Mouse (Mus musculus) lung, postnatal 10 days (tissue): Measurements from ENCODE around the gene Tagln3.

Experiments
- DNase-seq: peaks from one replicate; pipeline ENCODE4 v3.0.0; 2021

Gene Tagln3

DNA sequence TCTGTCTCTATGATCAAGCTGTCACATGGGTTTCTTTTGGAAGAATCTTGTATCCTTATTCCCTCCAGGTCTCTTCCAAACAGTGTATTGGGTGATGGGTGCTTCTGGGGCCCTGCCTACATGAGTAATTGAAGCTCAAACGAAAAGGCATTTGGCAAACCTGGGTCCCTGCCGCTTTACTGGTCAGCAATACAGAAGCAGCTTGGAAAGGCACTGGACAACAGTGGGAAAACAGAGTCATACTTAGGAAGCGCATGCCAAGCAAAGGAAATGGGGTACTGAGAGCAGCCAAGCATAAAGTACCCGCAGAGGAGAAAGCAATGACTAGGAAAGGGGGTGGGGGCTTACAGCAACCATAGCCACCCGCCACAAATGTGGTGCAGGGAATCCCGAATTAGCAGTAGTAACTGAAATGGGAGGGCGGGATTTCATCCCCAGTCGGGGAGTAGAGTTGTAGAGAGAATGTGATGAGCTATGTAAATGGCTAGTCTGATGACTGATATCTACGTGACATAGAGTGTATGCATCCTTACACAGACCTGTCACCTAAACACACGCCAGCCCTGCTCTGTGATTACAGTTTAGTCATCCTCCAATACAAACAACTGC is 4.3 kb downstream of the Tagln3 start:
- no peak for DNase-seq

DNA sequence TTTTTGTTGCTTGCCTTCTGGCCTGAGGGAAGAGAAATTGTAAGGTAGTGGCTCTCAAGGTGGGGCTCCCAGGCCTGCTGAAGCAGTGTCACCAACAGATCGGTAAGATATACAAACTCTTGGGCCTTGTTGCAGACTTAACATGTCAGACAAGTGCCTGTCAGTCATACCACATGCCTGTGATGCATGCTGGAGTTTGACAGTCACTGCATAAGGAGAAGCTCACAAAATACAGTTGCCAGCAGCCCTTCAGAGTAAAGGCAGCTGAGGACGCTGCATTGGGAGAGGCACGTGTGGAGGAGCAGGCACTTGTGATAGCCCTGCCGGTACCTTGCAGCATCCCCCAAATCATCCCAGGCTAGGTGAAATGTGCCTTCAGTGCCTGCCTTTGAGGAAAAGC is 6.1 kb downstream of the Tagln3 start:
- no peak for DNase-seq

- DNase-seq, result no peak
Measured at GRCm38 (mm10) chr16:45714489-45715150, 9.8 kb downstream of the Tagln3 start.

DNA sequence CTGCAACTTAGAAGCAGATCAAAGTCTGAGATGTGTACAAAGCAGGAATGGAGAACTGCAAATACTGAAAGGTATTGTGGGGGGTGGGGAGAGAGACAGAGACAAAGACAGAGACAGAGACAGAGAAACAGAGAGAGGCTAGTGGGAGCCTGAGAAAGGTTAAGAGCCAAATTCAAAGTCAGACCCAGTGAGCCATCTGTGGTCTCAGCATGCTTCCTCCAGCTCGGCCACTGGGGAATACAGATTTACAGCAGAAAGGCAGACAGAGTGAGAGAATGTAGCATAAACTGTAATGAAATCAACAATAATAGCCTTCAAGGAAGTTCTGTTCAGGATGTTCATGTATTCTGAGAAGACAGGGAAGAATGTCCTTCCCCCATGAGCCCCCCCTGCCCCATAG is 10.5 kb downstream of the Tagln3 start:
- no peak for DNase-seq

DNA sequence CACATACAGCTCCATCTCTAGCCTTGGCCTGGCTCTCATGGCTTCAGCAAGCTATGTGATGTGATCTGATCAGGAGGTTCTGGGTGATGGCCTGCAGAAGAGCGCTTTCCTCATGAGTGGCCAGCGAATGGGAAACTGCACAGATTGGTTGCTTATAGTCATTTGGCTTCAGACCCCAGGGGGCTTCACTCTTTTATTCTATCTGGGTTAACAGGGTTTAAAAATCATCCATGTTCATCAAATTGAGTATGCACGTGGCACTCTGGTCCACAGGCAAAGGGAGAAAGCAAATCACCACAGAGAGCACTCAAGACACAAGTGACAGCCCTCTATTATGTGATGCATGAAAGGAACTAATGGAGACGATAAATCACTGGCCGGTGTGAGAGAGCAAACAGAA is 11.1 kb downstream of the Tagln3 start:
- no peak for DNase-seq

DNA sequence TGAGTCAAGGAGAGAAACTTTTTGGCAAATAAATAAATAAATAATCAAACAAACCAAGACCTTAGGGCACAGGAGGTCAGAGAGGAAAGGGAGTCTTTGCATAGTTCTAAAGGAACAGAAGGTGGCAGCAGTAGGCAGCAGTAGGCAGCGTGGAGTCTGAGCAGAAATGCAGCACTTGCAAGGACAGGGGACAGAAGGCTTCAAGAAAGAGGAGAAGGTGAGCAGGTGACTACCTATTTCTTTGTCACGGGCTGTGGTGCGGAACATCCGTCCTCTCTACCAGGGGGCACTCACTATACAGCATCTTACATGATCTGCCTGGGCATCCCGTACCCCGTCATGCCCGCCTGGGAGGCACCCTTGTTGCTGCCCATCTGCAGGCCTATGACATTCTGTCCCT is 13.1 kb downstream of the Tagln3 start:
- no peak for DNase-seq

- no peak for DNase-seq
Measured at GRCm38 (mm10) chr16:45699301-45699700, 25.1 kb downstream of the Tagln3 start.

DNA sequence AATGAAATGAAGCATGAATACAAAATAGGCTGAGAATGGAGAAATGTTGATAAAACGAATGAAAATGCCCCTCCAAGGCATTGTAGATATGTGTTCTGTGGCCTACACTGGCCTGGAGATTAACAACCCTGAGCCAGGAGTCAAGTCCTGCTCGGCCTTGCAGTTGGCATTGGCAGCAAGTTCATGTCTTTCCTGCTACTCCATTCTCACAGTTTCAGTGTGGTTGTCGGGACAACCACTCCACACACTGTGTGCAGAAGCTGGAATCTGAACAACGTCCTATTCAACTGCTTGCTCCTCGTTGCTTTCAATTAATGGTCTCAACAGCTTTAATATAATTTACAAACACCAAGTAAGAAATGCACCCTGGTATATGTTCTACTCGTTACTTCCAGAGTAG is 26.4 kb downstream of the Tagln3 start:
- no peak for DNase-seq

DNA sequence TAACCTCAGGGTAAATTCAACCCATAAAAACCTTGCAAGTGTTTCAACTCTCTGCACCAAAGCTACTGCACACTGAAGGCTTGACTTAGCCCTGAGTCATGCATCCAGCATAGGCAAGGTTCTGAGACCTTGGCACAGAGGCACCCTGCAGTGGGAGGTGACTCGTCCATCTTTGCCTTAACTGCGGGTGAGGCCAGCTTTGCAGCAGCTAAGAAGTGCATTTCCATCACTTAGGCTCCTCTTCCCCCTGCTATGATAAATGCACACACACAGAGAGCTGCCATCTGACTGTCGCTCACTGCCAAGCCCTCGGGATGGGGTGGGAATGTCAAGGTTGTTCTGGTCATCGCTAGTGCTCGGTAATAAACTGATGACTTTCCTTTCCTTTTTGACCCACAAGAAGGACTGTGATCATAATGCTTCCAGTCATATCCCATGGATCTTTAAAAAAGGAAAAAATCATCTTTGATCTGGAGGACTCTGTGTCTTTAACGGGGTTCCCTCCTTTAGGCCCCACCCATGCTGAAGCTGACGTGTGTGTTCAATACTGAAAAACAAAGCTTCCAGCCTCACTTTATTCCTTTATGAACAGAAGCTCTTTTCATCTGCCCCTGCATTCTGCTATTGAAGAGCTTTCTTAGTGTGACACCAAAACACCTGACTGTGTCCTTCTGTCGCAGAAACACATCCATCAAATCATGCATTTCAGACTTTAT is 28.8 kb downstream of the Tagln3 start:
- DNase-seq, result no peak

- DNase-seq, result no peak
Measured at GRCm38 (mm10) chr16:45693558-45693957, 30.9 kb downstream of the Tagln3 start, which contains the start of gene Tmprss7. Gene Tmprss7 (minus strand): TSS chr16:45693658.

DNA sequence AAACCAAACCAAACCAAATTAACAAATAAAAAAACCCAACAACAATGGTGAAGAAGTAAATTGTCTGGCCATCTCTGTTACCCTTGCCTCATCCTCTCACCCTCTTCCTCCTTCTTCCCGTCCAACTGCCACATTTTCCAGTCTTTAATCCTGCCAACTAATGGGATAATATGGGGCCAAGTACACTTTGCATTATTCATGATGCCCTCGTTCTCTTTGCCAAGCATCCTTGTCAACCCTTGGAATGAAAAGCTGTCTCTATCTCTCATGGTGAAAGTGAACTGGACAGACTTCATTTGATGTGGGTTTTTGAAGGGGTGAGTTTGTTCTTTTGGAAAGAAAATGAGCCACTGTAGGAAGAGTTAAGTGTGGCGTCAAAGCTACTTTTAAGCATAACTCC is 31.6 kb downstream of the Tagln3 start:
- DNase-seq, result no peak

- peak; percentile 18 for DNase-seq
Measured at GRCm38 (mm10) chr16:45690178-45690577, 34.2 kb downstream of the Tagln3 start.

GRCm38 (mm10) chr16:45686833-45687232 is 37.6 kb downstream of the Tagln3 start:
- no peak for DNase-seq

DNA sequence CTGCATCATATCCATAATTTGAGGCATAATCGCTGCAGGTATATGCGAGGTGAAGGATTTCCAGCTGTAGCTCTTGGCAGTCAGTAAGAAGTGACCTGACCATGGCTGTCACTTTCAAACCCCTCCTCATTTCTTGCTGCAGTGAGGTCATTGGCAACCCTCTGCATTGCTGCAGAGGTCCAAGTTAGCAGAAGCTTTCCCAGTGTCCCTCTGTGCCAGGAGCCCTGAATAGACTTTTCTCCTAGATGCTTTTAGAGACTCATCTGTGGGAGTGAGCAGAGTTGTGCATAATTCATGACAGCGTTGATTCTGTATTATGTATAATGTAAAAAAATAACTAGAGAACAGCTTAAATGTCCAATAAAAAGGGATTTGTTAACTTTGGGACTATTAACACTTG is 39.1 kb downstream of the Tagln3 start:
- DNase-seq, result no peak

DNA sequence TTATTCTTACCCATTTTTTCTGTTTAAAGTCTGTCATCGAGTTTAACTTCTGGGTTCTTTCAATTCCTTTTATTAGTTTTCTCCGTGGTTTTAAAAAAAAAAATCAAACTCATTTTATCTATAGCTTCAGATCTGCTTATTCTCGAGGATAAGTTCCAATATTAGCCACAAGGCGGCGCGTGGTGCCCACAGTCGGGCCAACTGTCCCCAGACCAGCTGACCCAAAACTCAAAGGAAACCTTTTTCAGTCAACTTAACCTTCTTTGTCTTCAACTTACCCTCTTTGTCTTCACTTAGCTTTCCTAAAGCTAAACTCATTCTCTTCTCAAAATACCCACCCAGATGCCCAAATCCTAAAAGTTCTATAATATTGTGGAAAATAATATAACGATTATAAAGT is 39.6 kb downstream of the Tagln3 start:
- peak; percentile 82 for DNase-seq

DNA sequence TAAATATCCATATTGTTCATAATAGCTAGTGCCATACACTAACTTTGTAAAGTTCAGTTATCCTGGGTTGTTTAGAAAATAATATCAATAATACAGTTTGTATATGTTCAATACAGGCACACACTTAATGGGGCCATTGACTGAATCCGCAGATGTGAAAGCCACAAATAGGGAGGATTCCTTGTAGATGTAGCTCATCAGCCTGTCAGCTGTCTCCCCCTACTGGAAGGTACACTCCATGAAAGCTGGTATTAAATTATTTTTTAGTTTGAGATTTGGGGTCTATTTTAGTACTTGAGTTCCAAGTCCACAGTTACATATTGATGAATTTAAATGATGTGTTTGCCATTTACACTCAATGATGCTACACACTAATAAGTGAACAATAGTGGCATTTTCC is 47.9 kb downstream of the Tagln3 start:
- DNase-seq, result peak; percentile 34

DNA sequence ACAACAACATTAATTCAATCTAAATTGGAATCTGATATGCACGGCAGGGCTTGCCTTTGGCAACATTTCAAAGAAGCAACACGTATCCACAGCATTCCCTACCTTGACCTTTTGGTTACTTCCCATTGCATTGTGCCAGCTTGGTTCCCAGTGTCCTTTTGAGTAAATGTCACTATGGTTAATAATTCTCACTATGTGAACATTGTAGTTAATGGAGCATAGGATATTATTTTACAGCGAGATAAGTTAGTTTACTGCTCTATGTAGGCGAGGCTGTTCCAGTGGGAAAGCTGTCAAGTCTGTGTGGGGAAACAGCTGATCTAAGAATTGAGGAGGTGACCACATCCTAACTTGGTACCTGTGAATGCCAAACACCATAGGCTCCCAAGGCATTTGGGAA is 54.4 kb downstream of the Tagln3 start:
- DNase-seq, result no peak

DNA sequence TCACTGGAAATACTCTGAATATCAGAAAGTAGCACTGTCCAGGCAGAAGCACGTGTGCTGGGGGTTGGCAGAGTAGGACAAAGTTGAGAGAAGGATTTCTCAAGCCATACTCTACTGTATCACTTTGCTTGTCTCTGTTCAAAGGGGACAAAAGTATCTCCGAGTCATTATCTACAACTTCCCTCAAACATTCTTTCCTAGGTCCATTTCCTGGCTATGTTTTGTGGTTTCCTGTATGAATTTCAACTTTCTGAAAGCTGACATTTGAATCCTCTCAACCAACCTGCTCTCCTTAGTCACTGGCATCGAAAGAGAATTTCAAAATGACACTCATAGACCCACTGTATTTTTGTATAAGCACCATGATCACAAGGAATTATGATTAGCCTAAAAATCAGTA is 56.2 kb downstream of the Tagln3 start:
- DNase-seq, result no peak

GRCm38 (mm10) chr16:45666136-45666535 is 58.3 kb downstream of the Tagln3 start:
- peak; percentile 22 for DNase-seq

DNA sequence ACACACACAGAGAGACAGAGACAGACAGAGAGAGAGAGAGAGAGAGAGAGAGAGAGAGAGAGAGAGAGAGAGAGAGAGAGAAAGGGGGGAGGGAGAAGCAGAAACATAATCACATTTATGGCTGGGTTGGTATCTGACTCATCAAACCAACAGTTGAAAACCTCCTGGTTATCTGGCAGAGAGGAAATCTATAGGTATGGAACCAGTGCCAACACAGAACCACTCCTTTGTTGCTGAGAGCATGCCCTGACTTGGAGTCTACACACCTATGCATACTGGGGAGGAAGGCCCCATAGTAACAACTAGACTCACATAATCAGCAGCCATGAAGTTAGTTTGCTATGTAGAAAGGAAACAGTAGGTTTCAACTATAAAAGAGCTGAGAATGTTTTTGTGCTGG is 62.0 kb downstream of the Tagln3 start:
- no peak for DNase-seq
